Mouse (Mus musculus) spleen, adult 2 months (tissue): ENCODE data around the gene Zfp85.

ENCODE experiments used
- CTCF ChIP-seq: fragments of 200-500 bp; IDR thresholded peaks from 2 replicates; pipeline ENCODE4 v1.5.1; 2011; ENCODE audit warnings: mild to moderate bottlenecking, inconsistent platforms; ENCODE audit not compliant: insufficient read depth, insufficient read length, insufficient replicate concordance; ENCODE audit errors: extremely low read depth
- POLR2A ChIP-seq: fragments of 200-500 bp; IDR thresholded peaks from 2 replicates; pipeline ENCODE4 v1.6.1; 2011; ENCODE audit warnings: low read depth, low read length, inconsistent platforms

- TF ChIP-seq CTCF (no peak), POLR2A (no peak)
These were observed 26.9 kb downstream of the Zfp85 start for GRCm38 (mm10) chr13:67728106-67728505.
